Mouse (Mus musculus): ENCODE measurements around the gene Bhlhe23.

- TF ChIP-seq CTCF (IDR thresholded peaks at IDR 0.05; ENCODE audit: low read depth, low read length) (no peak), POLR2A (IDR thresholded peaks at IDR 0.05; ENCODE audit: insufficient read depth, low read length) (no peak), EP300 (IDR thresholded peaks at IDR 0.05; ENCODE audit: insufficient read depth, low read depth, low read length) (no peak)
Observed at GRCm38 (mm10) chr2:180758513-180759263, 18.0 kb downstream of the Bhlhe23 start.
